Mouse (Mus musculus) liver, embryonic 14.5 days (tissue): ENCODE results near the gene Zbtb37. TPM values are rescaled to one million over a fixed set of nuclear protein-coding genes. Genes with fewer than 3 reads are reported as not detected.
"Not testable (repeated sequence)": the region's sequence is repeated elsewhere in the genome, so short reads cannot be mapped to it uniquely, and the experiment has no call there.

Experiments used
- ATAC-seq: fragments of 200-750 bp; cut with Nextera tagmentation; 2 replicates; pipeline ENCODE4 v1.8.0; 2017; ENCODE audit warnings: moderate number of reproducible peaks, mild to moderate bottlenecking, moderate library complexity; ENCODE audit not compliant: insufficient read depth
- DNase-seq, 3 experiments: peaks; one replicate each; pipeline ENCODE4 v3.0.0-alpha.2; 2012 to 2013; ENCODE audit warnings: low read depth in 3 of 3, low spot score in 3 of 3
- H3K27ac ChIP-seq: fragments of 300-500 bp; sonication (generic); 2 replicates; pipeline ENCODE4 v1.5.1; 2014; ENCODE audit warnings: moderate library complexity, mild to moderate bottlenecking, control low read depth, inconsistent platforms
- H3K27me3 ChIP-seq: fragments of 300-500 bp; sonication (generic); 2 replicates; pipeline ENCODE4 v1.6.1; 2014; ENCODE audit warnings: mild to moderate bottlenecking, low read length, moderate library complexity; ENCODE audit not compliant: control insufficient read depth, insufficient read depth
- H3K36me3 ChIP-seq: fragments of 300-500 bp; sonication (generic); replicated peaks from 2 replicates; pipeline ENCODE4 v1.6.1; 2014; ENCODE audit warnings: low read depth; ENCODE audit not compliant: control insufficient read depth, insufficient read depth
- H3K4me1 ChIP-seq, 2 experiments: fragments of 200-500 bp in 1 of 2; fragments of 300-500 bp in 1 of 2; sonication (generic) in 1 of 2; replicated peaks; 2 replicates each; pipeline ENCODE4 v1.6.1; 2012 to 2014; ENCODE audit warnings: antibody characterized with exemption in 1 of 2, inconsistent platforms in 1 of 2, low read length in 1 of 2; ENCODE audit not compliant: control insufficient read depth in 2 of 2, insufficient read depth in 2 of 2
- H3K4me2 ChIP-seq: fragments of 300-500 bp; sonication (generic); 2 replicates; pipeline ENCODE4 v1.6.1; 2014; ENCODE audit warnings: low read depth, mild to moderate bottlenecking, control low read depth, moderate library complexity
- H3K4me3 ChIP-seq, 2 experiments: fragments of 200-500 bp in 1 of 2; fragments of 300-500 bp in 1 of 2; sonication (generic) in 1 of 2; 2 replicates each; pipeline ENCODE4 v1.5.1; 2012 to 2014; ENCODE audit warnings: low read depth in 2 of 2, low read length in 2 of 2, mild to moderate bottlenecking in 2 of 2, control low read depth in 1 of 2, inconsistent platforms in 1 of 2, moderate library complexity in 1 of 2; ENCODE audit not compliant: insufficient read depth in 1 of 2
- H3K9ac ChIP-seq: fragments of 300-500 bp; sonication (generic); replicated peaks from 2 replicates; pipeline ENCODE4 v1.6.1; 2014; ENCODE audit warnings: mild to moderate bottlenecking, control low read depth, moderate library complexity
- H3K9me3 ChIP-seq: fragments of 300-500 bp; sonication (generic); 2 replicates; pipeline ENCODE4 v1.6.1; 2016; ENCODE audit warnings: low read length, mixed read lengths; ENCODE audit not compliant: control insufficient read depth
- CTCF ChIP-seq: IDR thresholded peaks from 2 replicates; pipeline ENCODE4 v1.5.1; 2016; ENCODE audit warnings: antibody characterized with exemption, low read depth, control low read depth
- EP300 ChIP-seq: IDR thresholded peaks from 2 replicates; pipeline ENCODE4 v1.6.1; 2016; ENCODE audit warnings: antibody characterized with exemption, low read depth
- WGBS: fragments of 180-500 bp; shearing (Covaris S2); extraction: QIAGEN DNeasy Blood & Tissue Kit; methylation state at CpG from one replicate; pipeline ENCODE4 v1.1.7; 2014; ENCODE audit not compliant: insufficient replicate concordance; 5-methylcytosine and 5-hydroxymethylcytosine counted together
- polyA plus RNA-seq, 2 experiments: library from polyadenylated mRNA; depleted of rRNA in 1 of 2; stranded (reverse) in 1 of 2; unstranded in 1 of 2; fragments of >200 nt; fragmentation: Nextera tagmentation in 1 of 2; extraction: Ambion mirVana in 1 of 2; gene quantifications; 2 replicates each; pipeline versions ENCODE4 v1.2.1 to v1.2.3; 2012 to 2014

The Zbtb37 gene
- polyA plus RNA-seq, 2 experiments: 0.73 to 1.8 TPM

DNA sequence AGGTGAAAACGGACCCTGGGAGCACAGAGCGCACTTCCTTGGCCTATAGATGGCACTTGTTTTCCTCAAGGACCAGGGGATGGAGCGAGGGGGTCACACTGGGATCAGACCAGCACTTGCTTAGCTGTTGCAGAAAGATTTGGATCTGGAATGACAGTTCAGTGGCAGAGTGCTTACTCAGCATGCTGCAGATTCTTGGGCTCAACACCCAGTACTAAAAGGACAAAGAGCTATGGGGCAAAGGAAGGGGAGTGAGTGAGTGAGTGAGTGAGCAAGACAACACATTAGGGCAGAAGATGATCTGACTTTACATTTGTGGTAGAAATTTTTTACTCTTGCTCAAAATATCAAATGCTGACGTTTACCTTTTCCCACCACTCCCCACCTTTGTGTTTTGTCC, 29.7 kb downstream of the Zbtb37 start:
- Histone ChIP-seq H3K9me3 (no peaks in the 10 kb centered on the region), H3K36me3 (no peaks in the 10 kb centered on the region), H3K4me3 (no peak overlapping the region), H3K27me3 (no peaks in the 10 kb centered on the region), H3K4me2 (no peak overlapping the region), H3K9ac (no peak overlapping the region), H3K27ac (no peak overlapping the region), H3K4me1 (no peaks in the 10 kb centered on the region)
- no peak for DNase-seq
- TF ChIP-seq CTCF: no peak
- no peak for TF ChIP-seq EP300
- no peak for ATAC-seq
- WGBS: 71% methylated on average over 4 of the region's 4 CpGs

DNA sequence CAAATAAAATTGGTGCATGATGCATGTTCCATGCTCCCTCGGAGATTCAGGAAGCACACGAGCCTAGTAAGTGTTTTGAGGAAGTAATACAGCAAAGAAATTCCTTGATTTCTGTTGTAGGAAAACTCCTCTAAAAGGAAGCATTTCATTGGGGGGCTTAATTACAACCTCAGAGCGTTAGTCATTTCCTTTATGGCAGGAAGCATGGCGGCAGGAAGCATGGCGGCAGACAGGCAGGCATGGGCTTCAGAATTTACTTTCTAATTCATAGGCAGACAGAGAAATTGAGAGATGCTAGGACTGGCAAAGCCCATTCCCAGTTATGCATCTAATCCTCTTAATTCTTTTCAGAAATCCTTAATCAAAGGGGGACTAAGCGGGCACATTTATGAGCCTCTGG, 40.8 kb downstream of the Zbtb37 start:
- Histone ChIP-seq H3K4me3 (no peak overlapping the region), H3K27me3 (no peaks in the 10 kb centered on the region), H3K4me2 (no peak overlapping the region), H3K36me3 (no peaks in the 10 kb centered on the region), H3K9me3 (no peaks in the 10 kb centered on the region), H3K9ac (no peak overlapping the region), H3K4me1 (no peaks in the 10 kb centered on the region), H3K27ac (no peak overlapping the region)
- DNase-seq: no peak
- WGBS: 50% methylated on average over 6 of the region's 6 CpGs
- no peak for ATAC-seq
- TF ChIP-seq CTCF (no peak), EP300 (no peak)

DNA sequence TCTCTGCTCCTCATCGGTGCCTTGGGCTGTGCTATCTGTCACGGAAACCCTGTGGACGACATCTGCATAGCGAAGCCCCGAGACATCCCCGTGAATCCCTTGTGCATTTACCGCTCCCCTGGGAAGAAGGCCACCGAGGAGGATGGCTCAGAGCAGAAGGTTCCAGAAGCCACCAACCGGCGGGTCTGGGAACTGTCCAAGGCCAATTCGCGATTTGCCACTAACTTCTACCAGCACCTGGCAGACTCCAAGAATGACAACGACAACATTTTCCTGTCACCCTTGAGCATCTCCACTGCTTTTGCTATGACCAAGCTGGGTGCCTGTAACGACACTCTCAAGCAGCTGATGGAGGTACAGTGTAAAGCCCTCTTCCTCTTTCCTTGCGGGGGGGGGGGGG, 45.3 kb downstream of the Zbtb37 start:
- WGBS: 78% methylated on average over 14 of the region's 15 CpGs
- H3K4me3 ChIP-seq: peak overlapping the region; percentile 1 to 36; a peak in 3 of 4 replicates
- TF ChIP-seq CTCF (no peak), EP300 (no peak)
- H3K27me3 ChIP-seq: no peaks in the 10 kb centered on the region
- no peaks in the 10 kb centered on the region for H3K9me3 ChIP-seq
- no peaks in the 10 kb centered on the region for H3K36me3 ChIP-seq
- no peak overlapping the region for H3K27ac ChIP-seq
- peak overlapping the region; percentile 46 for H3K4me2 ChIP-seq
- peaks cover 0 to 5% of the 10 kb centered on the region in 2 experiments; a peak in 2 of 4 replicates for H3K4me1 ChIP-seq
- ATAC-seq (no peak), DNase-seq (no peak)
- no peak overlapping the region for H3K9ac ChIP-seq

DNA sequence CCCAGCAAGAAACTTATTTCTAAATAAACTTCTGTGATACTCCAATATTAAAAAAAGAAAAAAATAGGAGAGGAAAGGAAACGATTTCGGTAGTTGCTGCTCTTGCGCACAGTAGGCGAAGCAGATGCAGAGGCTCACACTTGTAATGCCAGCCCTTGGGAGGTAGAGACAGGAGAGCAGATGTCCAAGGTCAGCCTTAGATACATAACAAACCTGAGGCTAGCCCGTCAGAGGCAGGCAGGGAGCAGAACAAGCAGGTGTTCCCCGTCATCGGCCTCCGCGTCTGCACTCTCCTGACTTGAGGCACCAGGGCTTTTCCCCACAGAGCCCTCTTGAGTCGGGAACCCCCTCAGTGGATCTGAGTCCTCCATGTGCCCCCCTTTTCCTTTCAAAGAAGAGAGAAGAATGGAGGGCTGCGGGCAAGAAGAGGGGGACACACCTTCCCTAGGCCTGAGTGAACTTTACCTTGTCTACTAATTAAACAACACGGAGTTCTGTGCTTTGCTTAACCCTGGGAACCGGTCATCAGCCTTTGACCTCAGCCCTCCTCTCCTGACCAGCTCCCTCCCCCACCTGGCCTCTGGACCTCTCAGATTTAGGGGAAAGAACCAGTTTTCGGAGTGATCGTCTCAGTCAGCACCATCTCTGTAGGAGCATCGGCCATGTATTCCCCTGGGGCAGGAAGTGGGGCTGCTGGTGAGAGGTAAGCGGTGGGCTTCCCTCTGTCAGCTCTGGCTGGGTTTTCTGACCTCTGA, 47.6 kb downstream of the Zbtb37 start:
- Histone ChIP-seq H3K9ac (no peak overlapping the region; the same call in 1 of the 2 replicates), H3K4me2 (0 out of 2 replicates have a peak overlapping the region, but pooled peaks have one; percentile 3)

DNA sequence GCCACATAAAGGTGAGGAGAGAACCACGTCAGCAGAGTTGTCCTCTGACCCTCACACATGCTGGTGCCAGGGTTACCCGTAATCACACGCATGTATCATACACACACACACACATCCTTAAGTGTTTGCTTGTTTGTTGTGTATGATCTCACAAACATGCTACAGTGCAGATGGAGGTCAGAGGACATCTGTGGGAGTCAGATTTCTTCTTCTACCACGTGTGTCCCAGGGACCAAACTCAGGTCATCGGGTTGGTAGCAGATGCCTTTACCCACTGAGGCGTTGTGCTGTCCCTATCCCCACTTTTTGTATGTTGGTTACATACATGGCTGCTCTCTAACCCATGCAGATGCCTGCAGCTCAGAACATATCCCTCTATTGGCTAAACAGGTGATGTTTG, 49.2 kb downstream of the Zbtb37 start:
- ATAC-seq (no peak), DNase-seq (no peak)
- Histone ChIP-seq H3K9ac (no peak overlapping the region), H3K27me3 (no peaks in the 10 kb centered on the region), H3K27ac (no peak overlapping the region), H3K4me3 (no peak overlapping the region), H3K4me2 (no peak overlapping the region), H3K36me3 (no peaks in the 10 kb centered on the region), H3K9me3 (no peaks in the 10 kb centered on the region), H3K4me1 (peaks cover 0 to 5% of the 10 kb centered on the region in 2 experiments; a peak in 2 of 4 replicates)
- WGBS: 73% methylated on average over 6 of the region's 6 CpGs
- TF ChIP-seq CTCF: no peak
- no peak for TF ChIP-seq EP300

More for the DNA sequence above, 47.6 kb downstream of the Zbtb37 start:
- Histone ChIP-seq H3K27me3 (no peaks in the 10 kb centered on the region), H3K4me1 (peaks cover 0 to 5% of the 10 kb centered on the region in 2 experiments; a peak in 2 of 4 replicates), H3K36me3 (no peaks in the 10 kb centered on the region), H3K4me3 (peak overlapping the region; percentile 22 to 45), H3K9me3 (no peaks in the 10 kb centered on the region), H3K27ac (no peak overlapping the region)
- DNase-seq: peak; percentile 20 to 24 (median 23)
- ATAC-seq: peak; percentile 73
- 77% methylated on average over 17 of the region's 17 CpGs for WGBS
- TF ChIP-seq CTCF: no peak
- no peak for TF ChIP-seq EP300

DNA sequence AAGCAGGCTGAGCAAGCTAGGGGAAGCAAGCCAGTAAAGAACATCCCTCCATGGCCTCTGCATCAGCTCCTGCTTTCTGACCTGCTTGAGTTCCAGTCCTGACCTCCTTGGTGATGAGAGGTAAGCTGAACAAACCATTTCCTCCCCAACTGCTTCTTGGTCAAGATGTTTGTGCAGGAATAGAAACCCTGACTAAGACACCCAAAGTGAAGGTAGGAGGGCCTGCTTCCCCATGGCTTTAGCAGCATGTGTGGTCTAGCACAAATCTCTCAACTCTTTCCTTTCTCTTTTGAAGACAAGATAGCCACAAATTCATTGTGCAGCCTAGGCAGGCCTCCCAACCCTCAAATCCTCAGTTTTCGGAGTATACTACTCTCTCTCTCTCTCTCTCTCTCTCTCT, 49.9 kb downstream of the Zbtb37 start:
- not testable (repeated sequence) for H3K27me3 ChIP-seq, H3K4me1 ChIP-seq, H3K9me3 ChIP-seq, DNase-seq, H3K36me3 ChIP-seq, H3K27ac ChIP-seq, ATAC-seq, H3K4me2 ChIP-seq, H3K9ac ChIP-seq, H3K4me3 ChIP-seq
- WGBS: 53% methylated on average over 1 of the region's 1 CpGs
